Mouse (Mus musculus) forebrain, embryonic 16.5 days (tissue): Measurements from ENCODE around the gene Hoxb7. TPM values are rescaled to one million over a fixed set of nuclear protein-coding genes. Genes with fewer than 3 reads are reported as not detected.

Experiments used
- ATAC-seq: fragments of 200-750 bp; cut with Nextera tagmentation; 2 replicates; pipeline ENCODE4 v1.8.0; 2017; ENCODE audit warnings: mild to moderate bottlenecking, moderate library complexity
- H3K27ac ChIP-seq: fragments of 300-500 bp; sonication (generic); 2 replicates; pipeline ENCODE4 v1.5.1; 2014; ENCODE audit warnings: low read length, control low read depth
- H3K27me3 ChIP-seq: fragments of 300-500 bp; sonication (generic); replicated peaks from 2 replicates; pipeline ENCODE4 v1.6.1; 2014; ENCODE audit warnings: low read length; ENCODE audit not compliant: control insufficient read depth, insufficient read depth
- H3K36me3 ChIP-seq: fragments of 300-500 bp; sonication (generic); 2 replicates; pipeline ENCODE4 v1.6.1; 2014; ENCODE audit not compliant: control insufficient read depth, insufficient read depth
- H3K4me1 ChIP-seq: fragments of 300-500 bp; sonication (generic); replicated peaks from 2 replicates; pipeline ENCODE4 v1.6.1; 2014; ENCODE audit warnings: low read length; ENCODE audit not compliant: control insufficient read depth, insufficient read depth
- H3K4me2 ChIP-seq: fragments of 300-500 bp; sonication (generic); 2 replicates; pipeline ENCODE4 v1.6.1; 2014; ENCODE audit warnings: mild to moderate bottlenecking, low read length, control low read depth
- H3K4me3 ChIP-seq: fragments of 300-500 bp; sonication (generic); replicated peaks from 2 replicates; pipeline ENCODE4 v1.5.1; 2014; ENCODE audit warnings: mild to moderate bottlenecking, low read length, control low read depth
- H3K9ac ChIP-seq: fragments of 300-500 bp; sonication (generic); replicated peaks from 2 replicates; pipeline ENCODE4 v1.6.1; 2014; ENCODE audit warnings: low read depth, low read length, control low read depth
- H3K9me3 ChIP-seq: fragments of 300-500 bp; sonication (generic); 2 replicates; pipeline ENCODE4 v1.6.1; 2016; ENCODE audit warnings: low read length; ENCODE audit not compliant: control insufficient read depth
- WGBS: fragments of 180-500 bp; shearing (Covaris S2); extraction: QIAGEN DNeasy Blood & Tissue Kit; methylation state at CpG from one replicate; pipeline ENCODE4 v1.1.7; 2014; 5-methylcytosine and 5-hydroxymethylcytosine counted together
- microRNA counts: library from miRNA; unstranded; fragments of <30 nt; microRNA quantifications from one replicate; lab custom pipeline; 2016
- microRNA-seq: library from miRNA; unstranded; fragments of <30 nt; microRNA quantifications from one replicate; pipeline ENCODE4, GENCODE M21; 2017
- polyA plus RNA-seq: library from polyadenylated mRNA; unstranded; fragments of >200 nt; fragmentation: Nextera tagmentation; extraction: Ambion mirVana; gene quantifications from 2 replicates; pipeline ENCODE4 v1.2.1, GENCODE M21; 2015

Gene Hoxb7
- polyA plus RNA-seq, 1 experiment from 2014 or later: not detected

GRCm38 (mm10) chr11:96338957-96339855 lies 52.8 kb downstream of the Hoxb7 start:
- WGBS: 11% methylated on average over 7 of the region's 7 CpGs

More at GRCm38 (mm10) chr11:96338957-96339855, 52.8 kb downstream of the Hoxb7 start:
- Histone ChIP-seq H3K27me3 (peaks cover 90% of the 10 kb centered on the region), H3K27ac (no peak overlapping the region), H3K9ac (no peak overlapping the region), H3K4me2 (no peak overlapping the region), H3K9me3 (no peaks in the 10 kb centered on the region), H3K4me3 (no peak overlapping the region), H3K36me3 (no peaks in the 10 kb centered on the region), H3K4me1 (no peaks in the 10 kb centered on the region; the same call in 1 of the 2 replicates)
- ATAC-seq: no peak

MicroRNAs within 50 kb of the gene (microRNA counts, 519-probe panel; counts per million panel counts)
- microRNA mmu-miR-10a (lab: Ali Mortazavi, UCI) (2,121 counts per million, percentile 37 among the panel's probes with 10 or more counts), microRNA mmu-miR-196a (lab: Ali Mortazavi, UCI) (1,284 counts per million, percentile 10 among the panel's probes with 10 or more counts)

Small RNA genes lying within 50 kb of the gene (microRNA-seq; reads per million reads assigned to microRNA genes)
- gene Mir10a (464 reads per million, percentile 71 among the genes with 10 or more reads in this experiment), gene Mir196a-1 (not detected)

Other genes starting within 250 kb of the Hoxb7 start
- gene Ube2z, start 221.2 kb upstream of the Hoxb7 start, polyA plus RNA-seq: 35.4 and 36.5 TPM in 2 replicates
- gene Atp5g1, start 211.0 kb upstream of the Hoxb7 start, polyA plus RNA-seq: 408 and 422 TPM in 2 replicates
- gene Calcoco2, start 174.7 kb upstream of the Hoxb7 start, polyA plus RNA-seq: 0.17 and 0.22 TPM in 2 replicates
- gene Ttll6, start 152.8 kb upstream of the Hoxb7 start, polyA plus RNA-seq: 0.09 and 0.11 TPM in 2 replicates
- gene Hoxb13, start 92.3 kb upstream of the Hoxb7 start, polyA plus RNA-seq: 0.13 TPM in 1 of 2 replicates, not detected in the other
- gene Hoxb9, start 15.2 kb upstream of the Hoxb7 start, polyA plus RNA-seq: not detected in 2 replicates
- not detected in 2 replicates for gene Hoxb8, start 4.7 kb upstream of the Hoxb7 start, polyA plus RNA-seq
- gene Hoxb6, start 5.9 kb downstream of the Hoxb7 start, polyA plus RNA-seq: not detected in 2 replicates
- not detected in 2 replicates for gene Hoxb5, start 16.7 kb downstream of the Hoxb7 start, polyA plus RNA-seq
- gene Hoxb4, start 31.6 kb downstream of the Hoxb7 start, polyA plus RNA-seq: not detected in 2 replicates
- not detected in 2 replicates for gene Hoxb3, start 36.7 kb downstream of the Hoxb7 start, polyA plus RNA-seq
- gene Hoxb2, start 63.9 kb downstream of the Hoxb7 start, polyA plus RNA-seq: not detected in 2 replicates
- not detected in 2 replicates for gene Hoxb1, start 79.1 kb downstream of the Hoxb7 start, polyA plus RNA-seq
- 2.1 and 3.4 TPM in 2 replicates for gene Skap1, start 178.0 kb downstream of the Hoxb7 start, polyA plus RNA-seq